ENCODE assay signal across 18 mouse cellular contexts in genomic region chr17:26522711-26523110, GRCm38 (mm10). TPM values are rescaled to one million over a fixed set of nuclear protein-coding genes. Genes with fewer than 3 reads are reported as not detected.
DNase-seq lines count a peak whose midpoint lies in the region; ATAC-seq and TF ChIP-seq lines count a peak whose summit lies in the region.
"Had no signal": no experiment of that assay in that cellular context is flagged by ENCODE, and none has a peak within 500 bp of the region (broad histone marks: within the 10 kb centered on the region; RNA-seq: fewer than 3 reads in every experiment).

No protein-coding gene starts in this region.

- no peak for DNase-seq in gastrocnemius, adult 2 months
- no peak for DNase-seq in gastrocnemius, postnatal 25 days
- DNase-seq in thymus, postnatal 4 days: peak; percentile 4
- DNase-seq in thymus, postnatal 36 days: no peak
- peak; percentile 91 to 93 for DNase-seq in kidney, postnatal 25 days
- no peak for DNase-seq in layer of hippocampus, adult 9-11 months
- DNase-seq: cerebellum, postnatal 36 days; heart, adult 18-20 months; right cerebral cortex, adult 18-20 months; thymus, adult 18-20 months had no signal

- ATAC-seq in erythroid progenitor cell, adult 5-6 weeks (replicated peaks; ENCODE audit: low FRiP score, poor library complexity, severe bottlenecking): no peak
- no peak for ATAC-seq in megakaryocyte-erythroid progenitor cell, adult 5-6 weeks (replicated peaks; ENCODE audit: low FRiP score, low TSS enrichment, poor library complexity, severe bottlenecking)
- ATAC-seq: forebrain, embryonic 16.5 days; inflammation-experienced regulatory T-cells, adult 6 months; lung, postnatal 0 days; midbrain, embryonic 16.5 days had no signal

- H3K27ac ChIP-seq in gastrocnemius, adult 2 months: 0 out of 2 replicates have a peak overlapping the region, but pooled peaks have one; percentile 4
- H3K27ac ChIP-seq: limb, embryonic 15.5 days had no signal

- H3K4me3 ChIP-seq in gastrocnemius, adult 2 months: no peak overlapping the region
- H3K4me3 ChIP-seq: erythroblast, embryonic 14.5 days; limb, embryonic 15.5 days had no signal

- TF ChIP-seq CTCF in gastrocnemius, adult 2 months (IDR thresholded peaks at IDR 0.05): no peak

- intact Hi-C loops in gastrocnemius, adult 2 months (cut with DNase I): no loop called here

RNA-seq across cellular contexts. Expression of gene Ergic1, which starts 38.6 kb away (rescaled TPM):
- total RNA-seq in gastrocnemius, adult 2 months (2021): 10 to 100 TPM; 40.3 to 60.3 TPM
- total RNA-seq in gastrocnemius, postnatal 25 days (2021): 10 to 100 TPM; 52.0 to 61.0 TPM
- 6.7 and 12.6 TPM in 2 replicates for total RNA-seq in erythroid progenitor cell, adult 5-6 weeks (2015; ENCODE audit: low replicate concordance)
- 3.7 and 3.9 TPM in 2 replicates for total RNA-seq in erythroid progenitor cell, adult 5-6 weeks (2017; ENCODE audit: low replicate concordance)
- 51.7 and 55.0 TPM in 2 replicates for total RNA-seq in megakaryocyte-erythroid progenitor cell, adult 5-6 weeks (2014; fragmentation: Nextera tagmentation)
- 31.6 and 40.3 TPM in 2 replicates for total RNA-seq in megakaryocyte-erythroid progenitor cell, adult 5-6 weeks (2017)

RNA-seq across cellular contexts. Expression of gene Dusp1, which starts 39.2 kb away (rescaled TPM):
- 10 to 100 TPM; 73.0 to 89.6 TPM for total RNA-seq in gastrocnemius, adult 2 months (2021)
- 10 to 100 TPM; 49.2 to 82.2 TPM for total RNA-seq in gastrocnemius, postnatal 25 days (2021)
- 156 and 175 TPM in 2 replicates for total RNA-seq in erythroid progenitor cell, adult 5-6 weeks (2015; ENCODE audit: low replicate concordance)
- total RNA-seq in erythroid progenitor cell, adult 5-6 weeks (2017; ENCODE audit: low replicate concordance): 20.0 and 35.4 TPM in 2 replicates
- 18.4 and 29.1 TPM in 2 replicates for total RNA-seq in megakaryocyte-erythroid progenitor cell, adult 5-6 weeks (2014; fragmentation: Nextera tagmentation)
- 73.3 and 79.0 TPM in 2 replicates for total RNA-seq in megakaryocyte-erythroid progenitor cell, adult 5-6 weeks (2017)

Comparison
In these comparisons a context has a peak if more than half of its experiments do, and no peak if none do; other contexts are left out.
1. DNase-seq: peak in thymus, postnatal 4 days (single experiment) and kidney, postnatal 25 days (2 of 2); none in gastrocnemius, adult 2 months (single experiment), gastrocnemius, postnatal 25 days (single experiment), thymus, postnatal 36 days (0 of 2) and layer of hippocampus, adult 9-11 months (single experiment).